Mouse (Mus musculus) WW6 (cell line): Measurements from ENCODE around the gene Bpifb5.
"Not testable (repeated sequence)": the region's sequence is repeated elsewhere in the genome, so short reads cannot be mapped to it uniquely, and the experiment has no call there.

Experiments used
- DNase-seq: peaks from one replicate; pipeline ENCODE4 v3.0.0-alpha.2; 2013; ENCODE audit warnings: low read depth, low spot score

Gene Bpifb5

GRCm38 (mm10) chr2:154240771-154241170, 17.2 kb downstream of the Bpifb5 start:
- no peak for DNase-seq

GRCm38 (mm10) chr2:154242726-154243125, 19.2 kb downstream of the Bpifb5 start:
- DNase-seq = not testable (repeated sequence)

GRCm38 (mm10) chr2:154243356-154244036, 20.0 kb downstream of the Bpifb5 start:
- no peak for DNase-seq

GRCm38 (mm10) chr2:154245322-154245721, 21.8 kb downstream of the Bpifb5 start:
- no peak for DNase-seq

GRCm38 (mm10) chr2:154255254-154255653, 31.7 kb downstream of the Bpifb5 start:
- not testable (repeated sequence) for DNase-seq

GRCm38 (mm10) chr2:154255770-154256169, 32.2 kb downstream of the Bpifb5 start:
- no peak for DNase-seq

- not testable (repeated sequence) for DNase-seq
Measured at GRCm38 (mm10) chr2:154257554-154257953, 34.0 kb downstream of the Bpifb5 start, which contains the start of gene Bpifb9a. Bpifb9a (plus strand) TSS chr2:154257854.

- not testable (repeated sequence) for DNase-seq
Measured at GRCm38 (mm10) chr2:154264397-154264796, 40.9 kb downstream of the Bpifb5 start.
